Mouse (Mus musculus) erythroblast, adult 5-6 weeks (primary cell): ENCODE measurements around the gene Aph1a. TPM values are rescaled to one million over a fixed set of nuclear protein-coding genes. Genes with fewer than 3 reads are reported as not detected.
"Not testable (repeated sequence)": the region's sequence is repeated elsewhere in the genome, so short reads cannot be mapped to it uniquely, and the experiment has no call there.

Source experiments
- ATAC-seq: replicated peaks from 2 replicates; pipeline ENCODE4 v1.8.0; 2016; ENCODE audit warnings: moderate number of reproducible peaks, mild to moderate bottlenecking, moderate TSS enrichment, inconsistent platforms; ENCODE audit not compliant: poor library complexity, low FRiP score, severe bottlenecking
- total RNA-seq, 2 experiments: library from RNA; stranded (forward) in 1 of 2; stranded (reverse) in 1 of 2; fragments of 150-400 nt in 1 of 2; fragments of 200-764, 138-1000 nt in 1 of 2; gene quantifications; 2 replicates each; pipeline versions ENCODE4 v1.2.3 to v1.2.4; 2015 to 2017; ENCODE audit warnings: low replicate concordance in 2 of 2

Gene Aph1a
- total RNA-seq, 2 experiments from 2014 or later = 9.8 to 13.1 TPM

DNA sequence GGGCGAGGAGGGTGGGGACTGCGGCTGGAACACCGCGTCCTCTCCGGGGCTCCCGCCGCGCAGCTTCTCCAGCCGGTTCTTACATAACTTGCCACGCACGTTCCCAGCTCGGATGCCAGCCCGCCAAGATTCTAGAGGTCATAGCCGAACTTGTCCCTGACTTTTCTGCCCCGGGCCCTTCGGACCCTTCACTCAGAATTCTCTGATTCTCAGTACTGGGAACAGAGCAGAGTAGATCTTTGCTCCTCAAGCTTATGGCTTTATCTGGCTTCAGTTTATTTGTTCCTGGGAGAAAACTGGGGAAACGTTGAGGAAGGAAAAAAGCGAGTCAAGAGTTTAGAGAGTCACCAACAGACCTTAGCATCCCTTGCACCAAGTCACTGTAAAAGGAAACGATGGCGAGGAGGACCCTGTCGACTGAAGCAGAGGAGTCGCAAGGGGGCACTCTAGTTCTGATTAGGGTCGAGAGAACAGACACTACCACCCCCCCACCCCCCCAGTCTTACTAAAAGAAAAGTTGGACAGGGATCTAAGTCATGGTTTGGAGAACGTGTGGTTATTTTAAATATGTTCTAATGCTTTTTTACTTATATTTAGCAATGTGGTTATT is 10.8 kb upstream of the Aph1a start:
- ATAC-seq = no peak

DNA sequence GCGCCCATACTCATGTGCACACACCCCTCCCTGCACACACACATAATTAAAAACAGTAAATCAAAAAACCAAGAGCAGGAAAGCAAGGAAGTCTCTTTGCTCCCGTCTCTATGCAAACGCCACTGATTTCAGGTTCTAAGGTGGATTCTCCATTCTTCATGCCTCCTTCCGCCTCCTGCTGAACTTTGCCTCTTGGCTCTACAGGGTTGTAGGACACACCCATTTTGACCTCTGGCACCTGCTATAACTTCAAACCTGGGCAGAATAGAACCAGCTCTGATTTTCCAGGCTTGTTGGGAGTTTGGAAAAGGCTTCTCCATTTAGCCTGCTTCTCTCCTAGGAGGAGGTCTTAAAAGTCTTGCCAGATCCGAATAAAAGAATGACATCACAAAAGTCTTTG is 9.4 kb upstream of the Aph1a start:
- ATAC-seq = no peak

DNA sequence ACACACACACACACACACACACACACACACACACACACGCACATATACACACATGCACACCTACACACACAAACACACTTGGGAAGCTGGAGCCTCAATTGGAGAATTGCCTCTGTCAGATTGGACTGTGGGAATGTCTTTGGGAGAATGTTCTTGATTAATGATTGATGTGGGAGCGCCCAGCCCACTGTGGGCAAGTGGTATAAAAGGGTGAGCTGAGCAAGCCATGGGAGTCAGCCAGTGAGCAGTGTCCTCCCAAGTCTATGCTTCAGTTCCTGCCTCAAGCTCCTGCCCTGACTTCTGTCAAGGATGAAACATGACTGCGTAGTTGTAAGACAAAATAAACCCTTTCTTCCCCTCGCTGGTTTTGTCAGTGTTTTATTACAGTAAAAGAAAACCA is 6.2 kb upstream of the Aph1a start:
- ATAC-seq = no peak

DNA sequence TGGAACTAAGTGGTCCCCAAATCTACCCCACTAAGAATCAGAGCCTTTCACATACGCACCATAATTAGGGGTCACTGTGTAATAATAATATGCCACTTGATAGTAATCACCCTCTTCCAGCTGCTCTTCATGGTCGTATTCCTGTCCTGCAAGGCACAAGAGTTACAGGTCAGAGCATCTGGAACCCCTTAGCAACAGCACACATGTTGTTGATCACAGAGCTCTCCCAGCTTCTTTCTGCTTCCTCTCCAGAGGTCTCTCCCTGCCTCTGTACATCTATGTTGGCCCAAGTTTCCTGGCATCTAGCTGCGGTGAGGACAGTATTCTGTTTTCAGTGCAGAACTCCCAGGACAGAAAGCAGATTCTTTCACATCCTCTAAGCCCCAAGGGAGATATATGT is 4.1 kb upstream of the Aph1a start:
- ATAC-seq = no peak

DNA sequence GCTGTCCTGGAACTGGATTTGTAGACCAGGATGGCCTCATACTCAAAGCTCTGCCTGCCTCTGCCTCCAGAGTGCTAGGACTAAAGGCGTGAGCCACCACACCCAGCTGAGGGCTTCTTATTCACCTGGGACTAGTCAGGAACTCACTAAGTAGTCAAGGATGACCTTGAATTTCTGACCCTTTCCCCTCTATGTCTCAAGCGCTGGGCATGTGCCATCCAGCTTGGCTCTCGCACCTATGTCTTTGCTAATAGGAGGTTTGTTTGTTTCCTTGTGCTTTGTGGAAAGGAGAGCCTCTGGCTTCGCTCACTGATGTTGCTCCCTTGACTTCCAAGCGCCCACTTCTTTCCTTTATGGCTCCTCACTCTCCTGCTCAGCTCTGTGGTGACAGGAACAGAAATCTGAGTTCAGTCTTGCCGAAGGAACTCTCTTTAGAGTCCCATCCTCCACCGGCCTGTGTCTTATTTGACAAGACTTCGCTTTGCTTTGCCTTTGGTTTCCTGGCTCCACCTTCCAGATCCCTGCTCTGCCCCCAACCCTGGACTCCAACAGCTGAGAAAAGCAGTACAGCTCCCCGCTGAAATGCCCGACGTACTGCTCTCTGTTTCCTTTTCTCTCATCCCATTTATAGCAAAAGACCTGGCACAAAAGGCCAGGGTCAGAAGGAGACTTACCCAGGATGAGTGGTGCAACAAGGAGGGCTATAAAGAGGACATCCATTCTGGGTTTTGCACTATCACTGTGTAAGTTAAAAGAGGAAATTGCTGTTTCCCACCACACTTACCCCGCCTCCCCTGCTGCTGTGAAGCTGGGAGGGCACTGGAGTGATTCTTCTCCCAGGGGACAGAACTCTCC is 2.3 kb upstream of the Aph1a start, which contains the start of gene BC028528:
BC028528 (minus strand) TSS at position 795 of the 855 bp plus-strand sequence.
- ATAC-seq = no peak

DNA sequence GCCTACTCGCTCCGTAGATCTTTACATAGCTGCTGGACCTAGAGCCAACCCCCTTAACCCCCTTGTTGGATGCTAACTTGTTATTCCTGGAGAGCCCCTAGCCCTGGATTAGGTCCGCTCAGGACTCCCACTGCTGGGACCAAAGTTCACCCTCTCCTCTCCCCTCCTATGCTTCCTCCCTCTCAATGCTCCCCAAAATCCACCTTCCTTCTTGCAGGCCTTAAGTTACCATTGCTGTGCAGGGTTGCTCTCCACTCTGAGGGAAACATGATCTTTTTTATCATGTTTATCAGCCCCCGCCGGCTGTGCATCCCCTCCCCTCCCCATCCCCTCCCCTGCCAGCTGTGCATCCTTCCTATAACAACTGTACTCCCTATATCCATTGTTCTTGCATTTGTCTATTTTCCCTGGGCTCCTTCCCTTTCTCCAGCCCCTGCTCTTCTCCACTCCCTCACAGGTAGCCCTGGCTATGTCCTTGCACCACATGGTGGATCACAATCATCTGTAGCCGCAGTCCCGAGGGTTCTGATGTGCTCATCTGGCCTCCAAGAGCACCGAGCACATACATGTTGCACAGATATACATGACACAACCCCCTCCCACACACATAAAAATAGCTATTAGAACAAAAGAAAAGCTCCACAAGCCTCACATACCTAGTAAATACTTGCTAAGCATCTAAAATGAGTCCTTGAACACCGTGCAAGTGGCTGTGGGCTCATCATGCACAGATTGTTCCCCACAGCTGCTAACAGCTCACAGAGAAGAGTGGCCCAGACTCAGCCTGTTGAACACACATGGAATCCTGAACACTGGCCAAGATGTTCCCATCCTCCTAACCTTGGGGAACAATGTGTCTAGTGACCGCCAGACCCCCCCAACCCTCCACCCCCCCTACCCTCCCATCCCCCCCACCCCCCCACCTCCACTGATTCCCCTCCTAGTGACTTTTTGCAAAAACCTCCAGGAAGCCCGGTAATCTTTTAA is 1.4 kb upstream of the Aph1a start:
- ATAC-seq = no peak

DNA sequence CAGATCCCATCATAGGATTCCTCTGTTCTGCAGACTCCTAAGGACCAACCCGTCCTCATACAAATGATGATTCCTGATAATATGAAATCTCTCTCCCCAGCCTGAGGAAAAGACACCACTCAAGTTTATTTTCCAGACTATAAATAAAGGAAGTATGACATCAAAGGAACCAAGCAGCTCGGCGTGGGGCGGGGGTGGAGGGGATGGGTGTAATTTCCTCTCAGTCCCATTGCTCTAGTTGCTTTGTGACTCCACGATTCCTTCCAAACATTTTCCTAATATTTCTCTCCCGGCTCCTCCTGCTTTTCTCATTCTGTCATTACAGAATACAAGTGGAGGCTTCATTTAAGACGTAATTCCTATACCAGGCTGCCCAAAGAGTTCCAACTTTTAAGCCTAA is 643 bp upstream of the Aph1a start:
- ATAC-seq = no peak

DNA sequence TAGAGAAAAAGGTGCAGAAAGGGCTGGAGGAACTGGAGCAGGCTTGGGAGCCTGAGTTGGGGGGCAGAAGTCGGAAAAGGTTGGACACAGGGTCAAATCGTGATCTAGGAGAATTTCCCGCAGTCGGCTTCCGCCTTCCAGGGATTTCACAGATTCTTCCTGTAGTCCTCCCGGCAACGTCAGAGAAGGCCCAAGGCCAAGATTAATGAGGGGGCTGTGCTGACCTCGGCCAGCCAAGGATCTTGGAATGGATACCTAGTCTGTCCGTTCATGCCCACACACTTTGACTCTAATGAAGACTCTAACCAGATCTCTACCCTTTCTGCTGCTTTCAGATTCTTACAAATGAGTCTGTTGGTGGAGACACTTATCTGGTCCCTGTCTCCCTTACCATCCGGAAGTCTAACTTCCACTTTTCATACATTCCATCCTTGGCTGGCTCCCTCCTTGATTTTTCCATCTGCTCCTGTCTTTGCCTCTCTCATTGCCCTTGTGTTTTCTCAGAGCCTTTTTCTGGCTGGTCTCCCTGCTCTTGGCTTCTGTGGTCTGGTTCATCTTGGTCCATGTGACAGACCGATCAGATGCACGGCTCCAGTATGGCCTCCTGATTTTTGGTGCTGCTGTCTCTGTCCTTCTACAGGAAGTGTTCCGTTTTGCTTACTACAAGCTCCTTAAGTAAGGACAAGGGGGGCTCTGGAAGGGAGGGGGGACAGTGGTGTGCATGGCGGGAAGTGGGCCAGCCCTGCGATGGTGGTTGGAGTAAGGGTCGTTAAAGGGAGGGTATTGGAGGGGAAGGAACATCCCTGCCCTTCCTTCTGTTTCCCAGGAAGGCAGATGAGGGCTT is 770 bp downstream of the Aph1a start:
- ATAC-seq = peak; percentile 10; the same call in 1 of the 2 replicates

DNA sequence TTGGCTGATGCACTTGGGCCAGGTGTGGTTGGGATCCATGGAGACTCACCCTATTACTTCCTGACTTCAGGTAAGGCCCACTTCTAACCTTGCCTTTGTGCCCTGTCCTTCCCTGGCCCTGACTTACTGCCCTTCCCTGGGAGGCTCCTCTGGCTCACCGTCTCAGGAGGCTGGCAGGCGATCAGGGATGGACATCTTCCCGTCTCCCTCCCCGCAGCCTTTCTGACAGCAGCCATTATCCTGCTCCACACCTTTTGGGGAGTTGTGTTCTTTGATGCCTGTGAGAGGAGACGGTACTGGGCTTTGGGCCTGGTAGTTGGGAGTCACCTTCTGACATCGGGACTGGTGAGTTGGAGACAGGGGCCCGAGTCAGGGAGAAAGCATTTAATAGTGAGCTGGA is 1.7 kb downstream of the Aph1a start:
- ATAC-seq = not testable (repeated sequence)

DNA sequence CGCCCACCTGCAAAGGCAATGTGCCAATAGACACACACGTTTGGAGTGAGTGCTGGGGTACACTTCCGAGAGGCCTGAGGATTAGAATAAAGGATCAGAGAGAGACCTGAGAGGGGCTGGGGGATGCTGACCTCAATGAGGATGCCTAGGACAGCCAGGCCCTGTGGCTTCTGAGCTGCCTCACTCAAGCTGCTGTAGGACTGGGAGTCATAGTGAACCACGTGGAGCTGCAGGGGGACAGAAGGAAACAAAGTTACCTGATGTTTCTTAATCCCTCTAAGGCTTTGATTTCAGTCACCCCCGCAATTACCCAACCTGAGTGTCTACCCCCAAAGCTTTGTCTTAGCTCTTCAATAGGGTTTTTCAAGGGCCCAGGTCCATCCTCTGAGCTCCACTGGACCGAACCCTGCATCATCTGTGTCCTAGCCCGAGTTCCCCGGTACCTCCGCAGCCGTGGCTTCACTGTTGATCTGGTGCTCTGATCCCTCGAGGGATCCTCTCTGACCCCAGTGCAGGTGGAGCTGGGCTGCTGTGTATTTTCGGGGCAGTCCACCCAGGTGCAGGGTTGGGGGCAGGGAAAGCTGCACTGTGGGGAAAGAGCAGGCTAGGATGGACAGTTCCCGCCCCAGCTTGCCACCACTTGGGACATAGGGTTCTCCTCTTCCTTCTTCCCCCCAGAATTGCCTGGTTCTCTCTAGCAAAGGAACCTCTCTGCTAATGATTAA is 6.2 kb downstream of the Aph1a start:
- ATAC-seq = no peak

DNA sequence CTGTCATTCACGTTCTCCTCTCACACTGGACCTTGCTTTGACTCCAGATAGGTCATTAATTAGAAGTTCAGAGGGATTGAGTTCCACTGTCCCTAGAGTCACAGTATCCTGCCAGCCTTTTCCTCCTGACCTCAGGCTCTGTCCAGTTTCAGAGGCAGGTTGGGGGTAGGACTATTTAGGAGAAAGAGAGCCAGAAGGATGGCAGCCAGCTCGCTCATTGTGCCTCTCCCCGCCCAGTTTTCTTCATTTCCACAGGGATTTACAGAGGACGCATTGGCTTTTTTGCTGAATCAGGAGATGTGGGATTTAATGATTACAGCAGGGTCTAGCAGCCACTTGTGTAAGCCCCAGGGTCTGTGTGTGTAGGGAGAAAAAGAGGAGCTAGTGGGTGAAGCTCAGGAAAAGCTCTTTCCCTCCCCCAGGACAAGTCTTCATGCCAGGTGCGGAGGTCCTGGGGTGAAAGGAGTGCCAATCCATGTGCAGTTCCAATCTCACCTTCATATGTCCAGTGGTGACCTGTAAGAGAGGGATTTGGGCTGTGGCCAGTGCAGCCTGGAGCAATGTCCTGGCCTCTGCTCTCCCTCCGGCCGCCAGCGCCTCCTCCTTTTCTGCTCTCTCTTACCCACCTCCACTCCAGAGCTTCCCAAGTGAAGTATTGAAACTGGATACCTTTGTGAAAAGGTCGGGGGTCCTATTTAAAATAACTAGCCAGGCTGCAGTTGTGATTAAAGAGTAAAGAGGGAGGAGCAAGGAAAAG is 8.0 kb downstream of the Aph1a start:
- no peak for ATAC-seq

DNA sequence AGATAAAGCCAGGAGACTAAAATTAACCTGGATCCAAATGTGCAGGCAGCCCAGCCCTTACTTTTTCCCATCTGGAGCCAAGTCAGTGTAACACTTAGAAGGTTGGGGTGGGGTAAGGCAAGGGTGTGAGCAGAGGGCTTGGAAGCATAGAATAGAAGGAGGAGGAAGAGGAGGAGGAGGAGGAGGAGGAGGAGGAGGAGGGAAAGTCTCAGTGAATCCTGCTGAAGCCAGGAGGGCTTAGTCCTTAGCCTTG is 8.5 kb downstream of the Aph1a start:
- ATAC-seq = no peak

DNA sequence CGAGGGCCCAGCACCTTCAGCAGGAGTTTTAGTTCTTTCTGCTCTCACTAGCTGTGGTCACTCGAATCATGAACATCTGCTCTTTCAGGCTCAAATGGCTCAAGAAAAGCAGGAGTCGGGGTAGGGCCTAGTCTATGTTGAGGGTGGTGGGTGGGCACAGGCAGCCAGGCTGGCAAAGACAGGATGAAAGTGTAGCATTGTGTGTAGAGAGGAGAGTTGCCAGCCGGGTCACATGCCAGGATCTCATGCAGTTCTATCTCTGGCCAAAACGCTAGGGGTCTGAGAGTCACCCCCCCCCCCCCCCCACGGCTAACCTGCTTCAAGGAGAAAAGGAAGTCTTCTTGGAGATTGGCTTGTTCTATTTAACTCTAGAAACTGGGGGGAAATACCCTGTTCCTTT is 8.9 kb downstream of the Aph1a start:
- ATAC-seq = no peak

DNA sequence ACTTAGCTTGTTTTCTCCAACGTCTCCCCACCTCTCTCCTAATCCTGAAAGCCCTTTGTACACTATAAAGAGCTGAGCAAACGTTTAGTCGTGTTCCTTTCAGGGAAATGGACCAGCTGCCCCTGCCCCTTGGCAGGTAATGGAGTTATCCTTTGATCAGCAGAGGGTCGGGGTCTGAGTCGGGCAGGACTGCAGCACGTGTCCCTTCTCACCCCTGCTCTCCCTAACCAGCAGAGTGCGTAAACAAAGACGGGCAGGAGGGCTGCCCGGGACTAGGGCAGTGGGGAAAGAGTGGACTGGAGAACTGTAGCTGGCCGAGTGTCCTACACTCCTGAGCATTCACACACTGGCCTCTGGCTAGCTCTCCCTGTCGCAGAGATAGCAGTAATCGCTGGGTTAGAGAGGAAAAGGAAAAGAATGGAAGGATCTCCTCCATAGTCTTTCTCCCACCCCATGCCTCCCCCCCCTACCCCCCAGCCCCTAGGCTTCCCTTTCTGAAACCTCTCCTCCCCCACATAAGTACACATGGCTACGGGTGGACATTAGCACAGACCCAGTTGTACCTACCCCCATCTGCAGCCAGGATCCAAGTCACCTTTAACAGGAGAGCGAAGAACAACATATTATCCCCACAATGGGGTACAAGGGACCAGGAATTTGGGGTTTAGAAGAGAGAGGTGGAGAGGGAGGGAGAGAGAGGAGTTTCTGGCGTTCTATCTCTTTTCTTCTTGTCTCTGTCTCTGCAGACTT is 10.2 kb downstream of the Aph1a start:
- ATAC-seq = no peak

DNA sequence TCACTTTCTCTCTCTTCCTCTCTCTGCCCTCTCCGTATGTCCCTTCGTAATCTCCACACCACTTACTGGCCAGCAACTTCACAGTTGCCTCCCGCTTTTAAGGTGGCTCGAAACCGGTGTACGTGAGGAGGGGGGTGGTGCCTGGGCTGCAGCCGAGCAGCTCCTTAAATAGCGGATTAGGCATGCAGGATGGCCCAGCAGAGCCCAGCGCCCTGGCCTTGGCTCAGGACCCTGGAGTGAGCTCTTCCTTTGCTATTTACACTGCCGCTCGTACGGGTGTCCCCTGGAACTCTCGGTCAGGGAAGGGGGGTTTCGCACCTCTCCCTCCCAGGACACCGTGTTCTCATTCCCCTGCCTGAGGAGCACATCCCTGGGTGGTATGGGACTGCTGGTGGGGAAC is 10.8 kb downstream of the Aph1a start, which contains the start of gene Car14:
Car14 (minus strand) TSS at position 124 of the 400 bp plus-strand sequence.
- no peak for ATAC-seq

DNA sequence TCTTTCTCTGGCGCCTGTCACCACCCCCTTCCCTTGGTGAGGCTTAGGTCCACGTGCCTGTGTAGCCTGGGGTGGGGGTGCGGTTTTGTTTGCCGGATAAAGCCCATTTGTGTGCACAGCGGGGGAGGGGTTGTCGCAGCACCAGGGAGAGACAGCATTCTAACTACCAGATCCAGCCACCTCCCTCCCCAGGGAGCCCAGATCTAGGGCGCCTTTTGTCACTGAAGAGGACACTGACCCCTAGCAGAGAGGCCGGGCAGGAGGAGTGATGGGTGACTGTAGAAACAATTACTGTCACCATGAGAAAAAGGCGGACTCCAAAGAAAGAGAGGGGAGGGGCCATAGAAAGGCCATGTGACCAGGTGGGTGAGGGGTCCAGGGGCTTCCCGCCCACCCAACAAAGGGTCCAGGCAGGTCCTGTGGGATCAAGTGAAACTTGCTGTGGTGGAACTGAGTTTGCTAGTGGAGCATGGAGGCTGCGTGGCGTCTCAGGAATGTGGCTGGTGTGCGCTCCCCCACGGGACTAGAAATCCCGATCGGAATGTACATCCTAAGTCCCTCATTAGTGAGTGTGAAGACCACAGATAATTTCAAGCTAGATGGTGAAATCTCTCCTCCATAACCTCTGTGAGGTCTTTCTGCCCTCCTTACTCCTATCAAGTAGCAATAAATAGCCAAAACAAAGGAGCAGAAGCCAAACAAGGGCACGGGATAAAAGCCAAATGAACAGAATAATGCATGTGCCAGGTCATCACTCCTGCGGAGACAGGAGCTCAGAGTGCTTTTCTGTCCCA is 11.6 kb downstream of the Aph1a start:
- ATAC-seq = no peak
